Mouse (Mus musculus) lung, adult 2 months (tissue): ENCODE data around the gene Rpl31. TPM values are rescaled to one million over a fixed set of nuclear protein-coding genes. Genes with fewer than 3 reads are reported as not detected.

ENCODE experiments used
- DNase-seq: peaks from one replicate; pipeline ENCODE4 v3.0.0; 2022
- H3K4me1 ChIP-seq: fragments of 200-500 bp; 2 replicates; pipeline ENCODE4 v1.6.1; 2011; ENCODE audit warnings: low read length; ENCODE audit not compliant: control insufficient read depth, insufficient read depth
- H3K4me3 ChIP-seq: fragments of 200-500 bp; replicated peaks from 2 replicates; pipeline ENCODE3; 2011; ENCODE audit warnings: low read depth, mild to moderate bottlenecking, control low read depth, low read length; ENCODE audit errors: extremely low read depth
- CTCF ChIP-seq: fragments of 200-500 bp; IDR thresholded peaks from 2 replicates; pipeline ENCODE4 v1.5.1; 2011; ENCODE audit warnings: mild to moderate bottlenecking, low read length, control low read depth; ENCODE audit not compliant: insufficient read depth
- POLR2A ChIP-seq: fragments of 200-500 bp; IDR thresholded peaks from 2 replicates; pipeline ENCODE4 v1.6.1; 2011; ENCODE audit warnings: low read depth, mild to moderate bottlenecking, control low read depth, low read length, borderline replicate concordance; ENCODE audit errors: extremely low read depth
- WGBS: fragments of 180-500 bp; shearing (Covaris S2); methylation state at CpG from one replicate; pipeline ENCODE4 v1.1.7; 2018; 5-methylcytosine and 5-hydroxymethylcytosine counted together
- polyA plus RNA-seq: library from polyadenylated mRNA; depleted of rRNA; stranded (reverse); fragments of >200 nt; gene quantifications from 2 replicates; pipeline ENCODE4 v1.2.3, GENCODE M21; 2012; rRNA removed

Rpl31 gene
- 157 and 201 TPM in 2 replicates for polyA plus RNA-seq

DNA sequence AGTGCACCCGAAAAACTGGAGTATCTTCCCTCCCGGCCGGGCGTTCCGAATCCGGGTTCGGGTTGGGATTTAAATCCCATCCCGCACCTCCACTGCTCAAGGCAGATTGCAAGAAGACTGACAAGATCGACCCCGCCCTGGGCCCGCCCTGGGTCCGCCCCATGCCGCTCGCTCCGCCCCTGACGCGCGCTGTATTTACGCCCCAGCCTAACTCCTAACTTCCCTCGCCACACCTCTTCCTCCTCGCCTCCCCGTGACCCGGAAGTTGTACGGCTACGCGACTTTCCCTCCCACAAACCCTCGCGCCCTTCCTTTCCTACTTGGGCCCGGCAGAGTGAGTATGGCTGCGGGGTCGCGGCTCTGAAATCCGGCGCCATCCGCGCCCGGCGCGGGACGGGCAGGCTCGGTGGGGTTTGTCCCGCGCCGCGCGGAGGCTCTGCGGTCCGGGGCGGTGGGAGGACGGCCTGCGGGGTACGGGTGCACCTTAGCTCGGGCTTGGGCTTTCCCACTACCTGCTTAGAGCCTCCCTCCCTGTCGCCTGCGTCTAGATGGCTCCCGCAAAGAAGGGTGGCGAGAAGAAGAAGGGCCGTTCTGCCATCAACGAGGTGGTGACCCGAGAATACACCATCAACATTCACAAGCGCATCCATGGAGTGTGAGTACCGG lies at the start of gene Rpl31:
Gene Rpl31 (plus strand): TSS at position 242 of the 666 bp plus-strand sequence.
- peak; percentile 98 for DNase-seq
- peak within 1 kb of the TSS; percentile 83 for H3K4me3 ChIP-seq
- peaks cover 9% of the 10 kb centered on the region; the same call in 1 of the 2 replicates for H3K4me1 ChIP-seq
- TF ChIP-seq POLR2A = peak; percentile 78
- no peak for TF ChIP-seq CTCF
- WGBS = under 1% methylated on average over 62 of the region's 62 CpGs

DNA sequence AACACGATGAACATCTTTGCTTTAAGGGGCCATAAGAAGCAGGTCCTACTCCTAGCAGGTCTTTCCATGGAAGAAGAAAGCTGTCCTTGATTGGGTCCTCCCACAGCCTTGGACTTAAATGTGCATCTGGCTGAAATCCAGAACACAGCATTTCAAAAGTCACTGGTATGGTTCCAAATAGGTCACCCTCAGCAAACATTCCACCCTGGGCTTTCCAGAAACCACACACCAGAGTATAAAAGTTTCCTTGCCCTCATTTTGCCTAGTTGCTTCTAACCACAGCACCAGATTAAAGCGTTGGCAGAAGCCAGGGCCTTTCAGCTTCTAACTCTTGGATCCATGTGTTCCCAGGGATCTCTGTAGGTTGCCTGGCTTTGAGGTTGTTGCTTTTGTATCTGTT lies 49.7 kb upstream of the Rpl31 start:
- peaks cover 11% of the 10 kb centered on the region; the same call in 1 of the 2 replicates for H3K4me1 ChIP-seq
- TF ChIP-seq CTCF (no peak), POLR2A (no peak)
- no peak overlapping the region for H3K4me3 ChIP-seq
- 57% methylated on average over 2 of the region's 2 CpGs for WGBS
- DNase-seq = peak; percentile 36

DNA sequence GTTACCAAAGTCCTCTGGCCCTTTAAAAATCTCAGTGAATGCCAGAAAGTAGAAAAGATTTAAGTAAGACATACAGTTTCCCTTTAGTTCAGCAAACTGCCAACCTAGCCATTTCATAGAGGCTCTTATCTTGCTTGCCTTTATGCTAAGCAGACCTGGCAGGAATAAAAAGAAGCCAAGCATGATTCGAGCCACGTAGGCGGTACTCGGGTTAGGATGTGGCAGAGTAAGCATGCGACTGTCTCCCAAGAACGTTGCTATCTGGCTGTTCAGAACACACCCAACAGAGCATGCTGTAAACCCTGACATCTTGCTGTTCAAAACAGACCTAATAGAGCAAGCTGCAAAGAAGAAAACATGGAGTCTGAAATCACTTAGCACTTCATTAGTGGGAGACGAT lies 48.8 kb upstream of the Rpl31 start:
- H3K4me3 ChIP-seq = no peak overlapping the region
- WGBS = 51% methylated on average over 7 of the region's 7 CpGs
- DNase-seq = no peak
- TF ChIP-seq POLR2A = no peak
- H3K4me1 ChIP-seq = peaks cover 11% of the 10 kb centered on the region; the same call in 1 of the 2 replicates

DNA sequence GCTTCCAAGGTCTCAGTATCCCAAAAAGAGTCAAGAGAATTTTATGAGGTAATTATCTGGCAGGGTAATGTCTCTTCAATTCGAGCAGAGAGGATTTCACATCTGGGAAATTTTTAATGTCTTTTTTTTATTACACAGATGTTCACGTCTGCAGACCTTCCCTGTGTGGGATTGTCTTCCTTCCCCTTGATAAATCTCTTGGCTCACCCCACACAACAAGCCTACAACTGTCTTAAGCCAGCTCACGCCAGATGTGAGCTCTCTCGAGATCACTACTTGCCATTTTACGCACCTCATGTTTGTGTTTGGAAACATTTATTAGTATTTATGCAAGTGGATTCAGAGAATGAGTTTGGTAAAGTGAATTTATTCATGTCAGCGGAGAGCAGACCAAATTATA lies 45.7 kb upstream of the Rpl31 start:
- Histone ChIP-seq H3K4me1 (peaks cover 13% of the 10 kb centered on the region; the same call in 1 of the 2 replicates), H3K4me3 (no peak overlapping the region)
- TF ChIP-seq CTCF = no peak
- no peak for TF ChIP-seq POLR2A
- WGBS = 65% methylated on average over 6 of the region's 6 CpGs
- DNase-seq = no peak

DNA sequence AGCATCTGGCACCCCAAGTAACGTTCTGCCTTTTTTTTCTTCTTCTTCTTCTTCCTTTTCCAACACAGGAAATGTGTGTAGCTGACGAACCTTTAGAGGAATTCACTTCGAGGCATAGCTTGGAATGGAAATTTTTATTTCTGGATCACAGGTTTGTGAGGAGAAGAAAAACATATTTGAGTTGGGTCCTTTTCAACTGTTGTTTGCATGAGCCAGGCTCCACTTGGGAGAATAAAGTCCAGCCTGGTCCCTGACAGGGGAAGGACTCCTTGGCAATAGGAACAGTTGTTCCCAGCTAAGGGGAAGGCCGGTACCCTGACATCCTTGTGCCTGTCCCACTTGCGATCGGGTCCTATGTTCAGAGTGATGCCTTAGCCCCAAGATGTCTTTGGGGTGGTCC lies 42.4 kb upstream of the Rpl31 start:
- TF ChIP-seq POLR2A (no peak), CTCF (no peak)
- peaks cover 3% of the 10 kb centered on the region; the same call in 1 of the 2 replicates for H3K4me1 ChIP-seq
- no peak overlapping the region for H3K4me3 ChIP-seq
- 62% methylated on average over 6 of the region's 6 CpGs for WGBS
- DNase-seq = no peak

DNA sequence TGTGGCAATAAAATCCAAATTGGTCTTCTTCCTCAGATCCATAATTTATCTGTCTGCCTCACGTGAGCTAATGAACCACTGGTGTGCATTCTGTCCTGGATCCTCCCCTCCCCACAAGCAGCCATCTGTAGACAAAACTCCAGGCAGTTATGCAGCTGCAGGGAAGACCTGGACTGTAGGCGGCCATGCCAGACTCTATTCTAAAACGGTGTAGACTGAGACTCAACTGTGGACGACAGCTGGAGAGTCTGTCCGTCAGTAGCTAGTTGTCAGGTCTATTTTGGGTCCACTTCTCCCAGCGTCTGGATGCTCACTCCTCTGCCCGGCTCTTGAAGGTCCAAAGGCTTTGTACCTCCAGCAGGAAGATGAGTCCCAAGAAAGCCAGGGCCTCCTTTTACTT lies 40.1 kb upstream of the Rpl31 start:
- WGBS = 77% methylated on average over 7 of the region's 7 CpGs
- Histone ChIP-seq H3K4me3 (no peak overlapping the region), H3K4me1 (peaks cover 3% of the 10 kb centered on the region; the same call in 1 of the 2 replicates)
- TF ChIP-seq CTCF (no peak), POLR2A (no peak)
- no peak for DNase-seq

DNA sequence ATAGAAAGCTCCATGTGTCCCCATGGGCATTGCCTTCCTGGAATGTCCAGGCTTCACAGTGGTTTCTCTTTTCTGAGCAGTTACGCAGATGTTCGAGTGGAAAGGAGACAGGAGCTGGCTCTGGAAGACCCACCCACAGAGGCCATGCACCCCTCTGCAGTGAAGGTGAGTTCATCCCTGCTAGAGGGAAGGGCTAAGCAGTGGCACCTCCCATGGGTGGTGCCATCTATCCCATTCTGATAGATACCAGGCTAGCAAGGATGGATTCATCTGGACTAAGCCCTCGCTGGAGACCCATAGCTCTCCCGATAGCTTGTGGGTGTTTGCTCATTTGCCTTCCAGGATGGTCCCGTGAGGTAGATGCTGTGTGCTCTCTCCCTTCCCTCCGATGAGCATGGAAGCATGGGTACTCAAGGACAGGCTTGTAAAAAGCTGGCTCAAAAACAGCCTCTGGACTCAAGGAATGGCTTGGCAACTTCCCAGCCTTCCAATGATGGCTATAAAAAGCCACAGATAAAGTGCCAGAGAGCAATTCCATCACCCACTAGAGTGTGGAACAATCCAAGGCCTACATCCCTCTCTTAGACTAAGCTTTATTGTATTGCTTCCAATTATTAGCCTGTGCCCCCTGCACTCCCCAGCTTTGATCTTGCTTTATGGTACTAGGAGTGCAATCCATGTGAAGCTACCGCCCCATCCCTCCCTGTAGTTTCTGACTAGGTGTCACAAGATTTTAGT lies 36.6 kb upstream of the Rpl31 start:
- H3K4me1 ChIP-seq = peaks cover 2% of the 10 kb centered on the region; the same call in 1 of the 2 replicates
- no peak overlapping the region for H3K4me3 ChIP-seq
- no peak for DNase-seq
- 75% methylated on average over 7 of the region's 7 CpGs for WGBS
- TF ChIP-seq POLR2A = no peak
- TF ChIP-seq CTCF = no peak

DNA sequence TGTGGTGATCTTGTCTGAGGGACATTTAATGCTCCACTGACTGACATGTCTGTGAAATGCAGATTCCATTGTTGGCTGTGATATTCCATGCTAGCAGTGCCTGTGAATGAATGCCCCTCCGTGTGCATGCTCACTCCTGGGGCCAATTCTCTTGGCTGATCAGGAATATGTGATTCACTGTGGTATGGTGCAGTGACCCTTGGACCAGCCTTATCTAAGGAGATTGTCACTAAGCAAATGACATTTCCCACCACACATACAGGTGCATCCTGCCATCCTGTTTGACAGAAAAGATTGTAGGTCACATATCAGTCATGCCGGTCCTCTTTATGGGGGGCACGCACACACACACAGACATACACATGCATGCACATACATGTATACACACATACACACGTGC lies 35.2 kb upstream of the Rpl31 start:
- TF ChIP-seq POLR2A = no peak
- TF ChIP-seq CTCF = no peak
- H3K4me1 ChIP-seq = no peaks in the 10 kb centered on the region
- no peak overlapping the region for H3K4me3 ChIP-seq
- DNase-seq = no peak
- WGBS = 81% methylated on average over 4 of the region's 4 CpGs

DNA sequence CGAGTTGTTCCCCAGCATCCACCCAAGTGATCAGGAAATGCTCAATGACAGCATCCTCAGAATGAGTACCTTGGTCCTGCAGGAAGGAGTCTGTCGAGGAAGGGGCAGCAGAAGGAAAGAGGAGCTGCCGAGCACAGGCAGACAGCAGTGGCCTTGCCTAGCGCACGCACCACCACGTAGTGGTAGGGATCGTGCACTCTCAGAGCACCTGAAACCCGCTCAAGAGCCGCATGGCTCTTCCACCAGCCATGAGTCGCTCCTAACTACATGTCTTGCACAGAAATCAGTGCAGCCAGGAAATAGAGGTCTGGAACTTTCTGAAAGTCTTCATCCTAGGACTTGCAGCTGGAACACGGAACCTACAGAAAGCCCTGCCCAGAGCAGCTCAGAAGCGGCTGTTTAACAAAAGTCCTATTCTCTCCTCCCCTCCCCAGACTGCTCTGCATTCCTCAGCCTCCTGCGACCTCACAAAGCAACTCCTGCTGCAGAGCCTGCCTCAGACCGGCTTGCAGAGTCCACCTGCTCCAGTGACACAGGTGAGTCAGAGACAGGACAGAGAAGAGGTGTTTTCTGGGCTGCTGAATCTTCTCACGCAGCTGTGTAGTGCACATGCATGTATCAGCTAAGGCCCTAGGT lies 32.0 kb upstream of the Rpl31 start:
- Histone ChIP-seq H3K4me1 (no peaks in the 10 kb centered on the region), H3K4me3 (no peak overlapping the region)
- WGBS = 52% methylated on average over 15 of the region's 15 CpGs
- TF ChIP-seq POLR2A (no peak), CTCF (no peak)
- DNase-seq = no peak
